Mouse (Mus musculus) lung, postnatal 0 days (tissue): ENCODE data around the gene Mcu.

Experiments
- CTCF ChIP-seq: IDR thresholded peaks from 2 replicates; pipeline ENCODE4 v1.5.1; 2016; ENCODE audit warnings: antibody characterized with exemption, mild to moderate bottlenecking
- EP300 ChIP-seq: IDR thresholded peaks from 2 replicates; pipeline ENCODE4 v1.6.1; 2016; ENCODE audit warnings: antibody characterized with exemption, mild to moderate bottlenecking, control low read depth

- TF ChIP-seq CTCF (no peak), EP300 (no peak)
These were observed 47.6 kb downstream of the Mcu start for GRCm38 (mm10) chr10:59568665-59569480.
